Mouse (Mus musculus) mouse trophoblast stem cell (cell line): ENCODE data around the gene Pld6.

Source experiments
- in situ Hi-C, 2 experiments: fragments of 300-500 bp; cut with MseI, MboI; formaldehyde crosslinking; loops; 2 replicates in 1 of 2; 3 replicates in 1 of 2; pipeline ENCODE4 v1.15.1; 2025

The Pld6 gene

GRCm38 (mm10) chr11:59787199-59787781 lies at the start of gene Pld6:
Gene Pld6, minus strand, starts transcription at chr11:59787645.
- in situ Hi-C loops, result no loop called here

- in situ Hi-C loops, result no loop called here
Measured at GRCm38 (mm10) chr11:59821625-59822024, 34.2 kb upstream of the Pld6 start.

GRCm38 (mm10) chr11:59817916-59818315 lies 30.5 kb upstream of the Pld6 start:
- in situ Hi-C loops, result no loop called here

- in situ Hi-C loops, result no loop called here
Measured at GRCm38 (mm10) chr11:59815482-59816065, 28.1 kb upstream of the Pld6 start.

GRCm38 (mm10) chr11:59814936-59815335 lies 27.5 kb upstream of the Pld6 start:
- in situ Hi-C loops, result no loop called here

GRCm38 (mm10) chr11:59814311-59814710 lies 26.9 kb upstream of the Pld6 start:
- in situ Hi-C loops, result no loop called here

GRCm38 (mm10) chr11:59813276-59813675 lies 25.8 kb upstream of the Pld6 start:
- in situ Hi-C loops, result no loop called here

GRCm38 (mm10) chr11:59811211-59811610 lies 23.8 kb upstream of the Pld6 start:
- in situ Hi-C loops, result no loop called here

GRCm38 (mm10) chr11:59810480-59811158 lies 23.2 kb upstream of the Pld6 start:
- in situ Hi-C loops, result no loop called here

GRCm38 (mm10) chr11:59809670-59810474 lies 22.4 kb upstream of the Pld6 start, which contains the start of gene Flcn:
Gene Flcn, minus strand, starts transcription at chr11:59810016.
- in situ Hi-C loops, result no loop called here

GRCm38 (mm10) chr11:59809071-59809669 lies 21.7 kb upstream of the Pld6 start:
- in situ Hi-C loops, result no loop called here

- in situ Hi-C loops, result no loop called here
Measured at GRCm38 (mm10) chr11:59808170-59808960, 20.9 kb upstream of the Pld6 start.

GRCm38 (mm10) chr11:59805656-59806055 lies 18.2 kb upstream of the Pld6 start:
- in situ Hi-C loops, result no loop called here

- in situ Hi-C loops, result no loop called here
Measured at GRCm38 (mm10) chr11:59805256-59805655, 17.8 kb upstream of the Pld6 start.

GRCm38 (mm10) chr11:59804409-59805110 lies 17.1 kb upstream of the Pld6 start:
- in situ Hi-C loops, result no loop called here

- in situ Hi-C loops, result no loop called here
Measured at GRCm38 (mm10) chr11:59803516-59803915, 16.1 kb upstream of the Pld6 start.

- in situ Hi-C loops, result no loop called here
Measured at GRCm38 (mm10) chr11:59801881-59802280, 14.4 kb upstream of the Pld6 start.

- in situ Hi-C loops, result no loop called here
Measured at GRCm38 (mm10) chr11:59800412-59800811, 13.0 kb upstream of the Pld6 start.

GRCm38 (mm10) chr11:59793390-59793789 lies 5.9 kb upstream of the Pld6 start:
- in situ Hi-C loops, result no loop called here

- in situ Hi-C loops, result no loop called here
Measured at GRCm38 (mm10) chr11:59789311-59789710, 1.9 kb upstream of the Pld6 start.
